Mouse (Mus musculus): ENCODE measurements around the gene Ost4. TPM values are rescaled to one million over a fixed set of nuclear protein-coding genes. Genes with fewer than 3 reads are reported as not detected.
A peak's percentile ranks its signal among the peaks of the same experiment; 100 is the strongest.

The Ost4 gene
- 100 to 1,000 TPM in 1 of 4 experiments, 10 to 100 TPM in 3; 86.3 to 105 (median 90.6) TPM for total RNA-seq (2022)

- peak; percentile 86 to 94 for DNase-seq (ENCODE audit: low spot score in 2 of 2)
Observed at GRCm38 (mm10) chr5:30907413-30908059, at the start of gene Ost4. TSS of gene Ost4 (minus strand) at chr5:30907788.

DNA sequence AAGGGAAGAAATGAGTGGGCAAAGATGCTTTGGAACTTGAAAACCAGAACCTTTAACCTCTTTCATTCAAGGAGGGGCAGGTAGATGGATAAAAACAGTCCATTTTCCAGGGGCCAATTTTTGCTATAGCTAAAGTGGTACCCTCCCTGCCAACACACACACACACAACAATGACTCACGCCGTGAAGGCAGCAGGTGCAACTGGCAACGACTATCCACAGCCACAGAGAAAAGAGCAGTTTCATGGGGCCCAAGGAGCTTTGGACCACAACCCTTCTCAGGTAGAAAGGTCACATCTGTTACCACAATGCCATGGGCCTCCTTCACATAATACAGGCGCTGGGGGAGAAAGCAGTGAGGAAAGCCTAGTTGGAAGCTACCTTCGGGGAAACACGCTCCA is 48.2 kb upstream of the Ost4 start:
- DNase-seq (ENCODE audit: low spot score in 2 of 2), result no peak

GRCm38 (mm10) chr5:30954556-30954955 is 47.0 kb upstream of the Ost4 start:
- no peak for DNase-seq (ENCODE audit: low spot score in 2 of 2)

DNA sequence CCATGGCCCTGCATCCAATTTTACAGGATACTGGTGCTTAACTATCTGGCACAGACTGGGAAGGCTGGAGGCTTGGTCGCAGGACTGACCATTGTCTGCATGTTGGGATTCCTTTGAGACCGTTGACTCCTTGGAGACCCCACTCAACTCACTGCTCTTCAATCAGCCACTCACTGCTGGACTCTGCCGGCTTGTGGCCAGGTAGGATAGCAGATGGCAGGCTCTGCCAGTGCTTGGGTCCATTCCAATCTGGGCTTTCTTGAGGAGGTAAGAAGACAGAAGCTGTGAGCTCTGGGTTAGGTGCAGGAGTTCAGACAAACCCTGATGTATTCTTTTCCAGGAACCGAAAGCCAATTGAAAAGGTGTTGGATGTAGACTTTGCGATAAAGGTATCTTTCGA is 46.5 kb upstream of the Ost4 start:
- DNase-seq (ENCODE audit: low spot score in 2 of 2), result no peak

- no peak for DNase-seq (ENCODE audit: low spot score in 2 of 2)
Observed at GRCm38 (mm10) chr5:30952551-30952950, 45.0 kb upstream of the Ost4 start.

- DNase-seq (ENCODE audit: low spot score in 2 of 2), result no peak
Observed at GRCm38 (mm10) chr5:30951706-30952105, 44.1 kb upstream of the Ost4 start.

- no peak for DNase-seq (ENCODE audit: low spot score in 2 of 2)
Observed at GRCm38 (mm10) chr5:30950922-30951321, 43.3 kb upstream of the Ost4 start.

DNA sequence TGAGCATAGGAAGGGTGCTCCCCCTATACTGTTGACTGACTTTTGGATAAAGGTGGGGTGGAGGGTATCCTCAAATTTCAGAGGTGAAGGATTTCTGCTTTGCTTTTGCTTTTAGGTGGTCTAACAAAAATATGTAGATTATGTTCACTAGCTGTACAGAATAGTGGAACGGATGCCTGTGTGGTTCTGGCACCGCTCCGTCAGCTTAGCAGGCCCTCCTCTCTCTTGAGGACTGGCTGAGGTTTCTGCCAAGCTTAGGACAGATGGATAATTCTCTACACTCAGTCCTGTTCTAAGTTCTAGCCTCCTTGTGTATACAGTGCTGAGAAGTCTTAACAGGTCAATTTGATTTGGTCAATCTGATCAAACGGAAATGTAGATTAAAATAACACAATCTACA is 42.9 kb upstream of the Ost4 start:
- DNase-seq (ENCODE audit: low spot score in 2 of 2), result no peak

DNA sequence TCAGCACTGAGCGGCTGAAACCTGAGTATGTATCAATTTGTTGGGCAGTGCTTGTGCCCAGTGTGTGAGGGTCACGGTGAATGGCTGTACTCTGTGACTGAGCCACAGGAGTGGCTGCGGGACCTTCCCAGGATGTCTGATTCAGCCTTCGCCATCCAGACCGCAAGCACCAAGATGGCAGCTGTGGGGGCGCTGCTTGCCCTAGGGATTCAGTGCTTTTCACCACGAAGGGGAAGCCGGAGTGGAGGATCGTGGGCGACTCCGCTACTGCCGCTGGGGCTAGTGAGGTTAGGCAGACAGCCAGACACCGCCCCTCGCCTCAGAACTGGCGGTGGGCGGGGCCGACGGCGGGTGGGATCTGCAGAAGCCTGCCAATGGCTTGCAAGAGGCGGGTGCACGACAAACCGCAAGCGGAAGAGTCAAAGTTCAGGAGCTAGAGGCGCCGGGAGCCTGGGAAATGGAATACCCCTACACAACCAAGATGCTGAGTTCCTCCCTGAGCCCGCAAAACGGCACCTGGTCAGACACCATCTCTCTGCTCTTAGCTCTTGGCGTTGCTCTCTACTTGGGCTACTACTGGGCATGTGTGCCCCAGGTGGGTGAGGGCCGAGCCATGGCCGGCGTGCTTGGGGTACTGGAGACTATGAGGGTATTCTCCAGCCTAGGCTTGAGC is 42.2 kb upstream of the Ost4 start:
- DNase-seq (ENCODE audit: low spot score in 2 of 2), result peak; percentile 85 to 93

- no peak for DNase-seq (ENCODE audit: low spot score in 2 of 2)
Observed at GRCm38 (mm10) chr5:30948620-30949019, 41.0 kb upstream of the Ost4 start.

DNA sequence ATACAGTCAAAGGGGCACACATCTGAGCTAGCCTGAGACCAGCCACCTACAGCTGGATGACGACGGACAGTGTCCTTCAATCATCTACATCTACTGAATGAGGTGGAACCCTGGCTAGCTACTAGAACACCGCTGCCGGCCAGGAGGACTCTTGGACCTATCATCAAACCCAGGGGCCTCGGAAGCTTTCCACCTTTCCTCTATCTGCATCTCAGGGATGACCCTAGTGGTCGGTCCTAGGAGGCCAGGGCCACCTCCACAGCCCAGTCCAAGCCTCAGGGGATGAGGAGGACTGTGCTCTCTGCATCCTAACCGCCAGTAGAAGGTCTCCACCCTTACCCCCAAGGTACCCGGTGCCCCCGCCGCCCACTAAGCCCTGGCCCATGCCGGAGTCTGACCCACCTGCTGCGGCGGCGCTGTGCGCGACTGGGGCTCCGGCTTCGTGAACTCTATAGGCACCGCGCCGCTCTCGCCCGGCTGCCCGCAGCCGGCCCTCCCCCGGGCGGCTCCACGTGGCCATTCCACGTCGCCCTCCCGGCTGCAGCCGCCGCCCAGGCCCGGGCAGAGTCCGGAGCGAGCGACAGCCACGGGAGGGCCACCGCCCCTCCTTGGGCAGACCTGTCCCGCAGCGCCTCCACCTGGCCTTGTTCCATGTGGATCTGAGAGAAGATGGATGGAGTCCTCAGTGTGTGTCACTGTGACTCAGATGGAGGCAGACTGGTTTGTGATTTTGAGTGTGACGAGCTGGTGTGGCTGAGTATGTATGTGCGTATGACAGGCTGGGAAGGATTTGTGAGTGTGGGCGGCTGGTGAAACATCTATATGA is 37.6 kb upstream of the Ost4 start, which contains the start of gene Cgref1:
Gene Cgref1, minus strand, starts transcription at position 636 of the 826 bp plus-strand sequence.
- peak; percentile 55 to 82 for DNase-seq (ENCODE audit: low spot score in 2 of 2)

DNA sequence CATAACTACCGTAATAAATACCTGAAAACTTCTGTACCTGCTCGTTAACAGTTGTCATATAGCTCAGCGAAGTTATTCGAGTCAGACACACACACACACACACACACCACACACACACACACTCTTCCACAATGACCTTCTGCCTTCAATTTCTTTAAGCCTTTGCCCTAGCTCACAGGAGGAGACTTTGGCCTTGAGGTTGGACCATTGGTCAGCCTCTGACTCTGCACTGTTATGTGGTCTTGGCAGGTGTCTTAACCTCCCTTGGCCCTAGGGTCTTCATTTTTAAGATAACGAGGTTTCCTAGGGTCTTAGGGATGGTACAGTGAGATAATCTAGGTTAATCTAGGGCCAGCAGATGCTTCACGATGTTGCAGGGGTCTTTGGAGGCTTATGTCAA is 36.8 kb upstream of the Ost4 start:
- no peak for DNase-seq (ENCODE audit: low spot score in 2 of 2)

- DNase-seq (ENCODE audit: low spot score in 2 of 2), result no peak
Observed at GRCm38 (mm10) chr5:30943004-30943403, 35.4 kb upstream of the Ost4 start.

GRCm38 (mm10) chr5:30934725-30935461 is 27.3 kb upstream of the Ost4 start:
- DNase-seq (ENCODE audit: low spot score in 2 of 2), result no peak

DNA sequence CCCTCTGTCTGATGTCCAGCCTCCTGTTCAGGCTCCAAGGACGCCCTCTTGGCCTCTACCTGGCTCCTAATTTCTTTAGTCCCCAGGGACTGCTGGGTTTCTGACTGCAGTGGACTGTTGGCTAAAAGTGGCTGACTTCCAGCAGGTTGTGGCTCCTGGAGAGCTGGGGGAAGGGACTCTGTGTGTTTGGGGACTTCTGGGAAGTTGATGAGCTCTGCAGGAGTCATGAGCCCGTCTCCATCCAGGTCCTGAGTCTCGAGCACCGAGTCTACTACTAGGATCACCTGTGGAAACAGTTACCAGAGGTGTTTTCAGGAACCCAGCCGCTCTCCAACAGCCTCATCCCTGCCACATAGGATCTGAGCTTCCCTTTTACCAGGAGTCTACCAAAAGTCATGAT is 26.1 kb upstream of the Ost4 start:
- DNase-seq (ENCODE audit: low spot score in 2 of 2), result no peak

DNA sequence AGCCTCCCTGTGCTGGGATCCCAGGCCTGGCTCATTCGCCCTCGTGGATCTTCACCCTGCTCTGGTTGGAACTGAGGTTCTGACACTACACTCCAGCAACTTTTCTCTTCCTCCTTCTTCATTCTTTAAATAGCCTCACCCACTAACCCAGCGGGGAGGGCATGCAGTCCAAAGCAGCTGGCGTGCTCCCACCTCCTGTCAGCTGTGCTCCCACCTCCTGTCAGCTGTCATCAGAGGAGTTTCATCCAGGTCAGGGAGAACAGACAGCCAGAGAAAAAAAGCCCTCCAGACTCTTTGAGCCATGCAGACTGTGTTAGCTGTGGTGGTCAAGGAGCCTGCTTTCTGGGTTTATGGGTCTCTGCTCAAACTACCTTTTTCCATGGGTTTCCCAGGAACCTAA is 23.8 kb upstream of the Ost4 start:
- no peak for DNase-seq (ENCODE audit: low spot score in 2 of 2)

- no peak for DNase-seq (ENCODE audit: low spot score in 2 of 2)
Observed at GRCm38 (mm10) chr5:30930846-30931245, 23.3 kb upstream of the Ost4 start.

GRCm38 (mm10) chr5:30930121-30930520 is 22.5 kb upstream of the Ost4 start:
- DNase-seq (ENCODE audit: low spot score in 2 of 2), result peak in 1 of 2 experiments; percentile 60

DNA sequence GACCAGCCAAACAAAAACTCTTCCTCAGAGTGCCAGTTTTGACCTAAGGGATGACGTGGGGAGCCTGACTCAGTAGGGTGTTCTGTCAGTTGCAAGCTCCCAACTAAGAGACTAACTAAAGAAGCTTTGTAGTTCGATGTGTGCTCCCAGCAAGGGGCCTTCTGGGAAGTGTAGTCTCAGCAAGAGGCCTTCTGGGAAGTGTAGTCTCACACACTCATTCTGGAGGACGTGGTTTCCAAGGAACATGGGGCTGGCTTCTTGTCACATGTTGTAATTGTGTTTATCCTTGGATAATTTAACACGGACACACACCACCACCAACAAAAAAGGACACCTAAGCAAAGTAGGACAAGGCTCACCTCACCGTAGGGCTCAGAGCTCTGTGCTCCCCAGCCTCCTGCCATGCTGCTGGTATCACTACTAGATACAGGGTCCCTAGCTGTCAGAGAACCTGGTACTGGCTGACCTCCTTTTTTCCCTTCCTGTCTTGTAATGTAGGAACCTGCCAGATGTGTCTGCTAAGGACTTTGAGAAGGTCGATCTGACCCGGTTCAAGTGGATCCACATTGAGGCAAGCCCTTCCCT is 20.4 kb upstream of the Ost4 start:
- no peak for DNase-seq (ENCODE audit: low spot score in 2 of 2)

- no peak for DNase-seq (ENCODE audit: low spot score in 2 of 2)
Observed at GRCm38 (mm10) chr5:30926073-30926472, 18.5 kb upstream of the Ost4 start.

DNA sequence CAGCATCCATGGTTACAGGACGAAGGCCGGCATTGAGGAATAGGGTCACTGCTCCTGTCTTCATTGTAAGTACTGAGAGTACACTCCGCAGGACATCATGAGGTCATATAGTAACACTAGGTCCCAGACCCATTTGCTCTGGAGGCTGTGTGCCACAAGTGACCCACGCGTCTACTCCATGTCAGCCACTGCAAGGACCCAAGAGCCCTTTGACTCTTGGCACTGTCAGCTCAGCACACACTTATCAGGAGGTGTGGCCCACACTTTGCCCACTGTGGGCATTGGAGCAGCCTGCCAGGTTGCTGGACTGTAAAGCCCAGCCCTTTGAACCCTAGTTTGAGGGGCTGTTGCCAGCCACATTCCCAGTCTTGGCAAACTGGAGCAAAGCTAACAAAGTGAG is 17.6 kb upstream of the Ost4 start:
- no peak for DNase-seq (ENCODE audit: low spot score in 2 of 2)
